Mouse (Mus musculus) E14TG2a.4 (cell line): ENCODE measurements at regions not wholly inside any gene's neighbourhood (a gene's known extent, or its start where the extent isn't known, plus 50 kb on each side); places are given as distances from the start of the nearest gene placed in this dataset.

Experiments used
- H3K27me3 ChIP-seq: 2 replicates; pipeline ENCODE4 v1.6.1; 2014; ENCODE audit warnings: low read length, control low read depth; ENCODE audit not compliant: insufficient read depth
- H3K36me3 ChIP-seq: 2 replicates; pipeline ENCODE4 v1.6.1; 2014; ENCODE audit warnings: low read length, control low read depth; ENCODE audit not compliant: insufficient read depth
- H3K4me1 ChIP-seq: replicated peaks from 2 replicates; pipeline ENCODE4 v1.6.1; 2014; ENCODE audit warnings: low read depth, low read length, control low read depth
- H3K4me3 ChIP-seq: replicated peaks from 2 replicates; pipeline ENCODE4 v1.5.1; 2014; ENCODE audit warnings: mild to moderate bottlenecking, low read length
- H3K9me3 ChIP-seq: 2 replicates; pipeline ENCODE4 v1.6.1; 2014; ENCODE audit warnings: low read length, control low read depth
- CTCF ChIP-seq: conservative IDR thresholded peaks from 2 replicates; pipeline ENCODE4 v1.5.1; 2014; ENCODE audit warnings: low read length
- NANOG ChIP-seq: IDR thresholded peaks from 2 replicates; pipeline ENCODE4 v1.6.1; 2014; ENCODE audit warnings: borderline replicate concordance, low read length, mixed read lengths
- POU5F1 ChIP-seq: IDR thresholded peaks from 2 replicates; pipeline ENCODE4 v1.6.1; 2014; ENCODE audit warnings: low read length, borderline replicate concordance

DNA sequence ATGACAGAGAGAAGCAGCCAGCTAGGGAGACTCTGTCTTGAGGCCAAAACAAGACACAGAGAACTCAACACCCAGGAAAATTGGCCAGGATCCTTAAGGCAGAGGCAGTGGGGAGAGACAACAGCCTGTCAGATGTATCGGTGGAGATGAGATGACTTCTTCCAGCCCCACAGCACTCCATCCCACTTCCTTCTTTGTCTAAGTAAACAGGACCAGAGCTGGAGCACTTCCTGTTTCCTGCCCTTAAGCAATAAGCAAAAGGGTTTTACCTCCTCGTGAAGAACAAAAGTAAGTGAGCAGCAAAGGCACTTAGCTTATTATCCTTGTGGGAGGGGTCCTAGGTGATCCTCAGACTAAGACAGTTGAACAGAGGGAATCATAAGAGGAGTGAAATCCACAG lies 212.0 kb upstream of the Nr4a3 start:
- Histone ChIP-seq H3K4me3 (no peak overlapping the region), H3K4me1 (no peaks in the 10 kb centered on the region), H3K36me3 (no peaks in the 10 kb centered on the region), H3K9me3 (no peaks in the 10 kb centered on the region), H3K27me3 (no peaks in the 10 kb centered on the region)
- TF ChIP-seq POU5F1 (no peak), NANOG (no peak), CTCF (no peak)

DNA sequence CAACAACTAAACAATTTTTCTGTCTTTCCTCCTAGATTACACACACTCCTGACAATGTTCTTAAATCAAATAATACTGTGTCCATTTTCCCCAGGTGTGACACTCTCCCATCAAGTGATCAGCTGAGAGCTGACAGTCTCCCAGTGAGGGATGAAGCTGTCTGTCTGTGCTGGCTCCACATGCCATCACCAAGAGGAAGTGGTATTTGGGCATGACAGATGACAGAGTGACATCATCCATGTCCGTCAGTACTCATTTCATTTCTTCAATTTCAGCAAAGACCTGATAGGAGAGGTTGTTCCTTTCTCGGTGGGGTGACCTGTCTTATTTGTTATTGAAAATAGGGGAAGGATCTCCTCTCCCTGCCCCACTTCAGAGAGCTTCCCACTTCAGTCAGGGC lies 206.5 kb upstream of the Nr4a3 start:
- TF ChIP-seq NANOG: no peak
- Histone ChIP-seq H3K4me1 (no peaks in the 10 kb centered on the region), H3K4me3 (no peak overlapping the region), H3K27me3 (no peaks in the 10 kb centered on the region), H3K36me3 (no peaks in the 10 kb centered on the region), H3K9me3 (no peaks in the 10 kb centered on the region)

DNA sequence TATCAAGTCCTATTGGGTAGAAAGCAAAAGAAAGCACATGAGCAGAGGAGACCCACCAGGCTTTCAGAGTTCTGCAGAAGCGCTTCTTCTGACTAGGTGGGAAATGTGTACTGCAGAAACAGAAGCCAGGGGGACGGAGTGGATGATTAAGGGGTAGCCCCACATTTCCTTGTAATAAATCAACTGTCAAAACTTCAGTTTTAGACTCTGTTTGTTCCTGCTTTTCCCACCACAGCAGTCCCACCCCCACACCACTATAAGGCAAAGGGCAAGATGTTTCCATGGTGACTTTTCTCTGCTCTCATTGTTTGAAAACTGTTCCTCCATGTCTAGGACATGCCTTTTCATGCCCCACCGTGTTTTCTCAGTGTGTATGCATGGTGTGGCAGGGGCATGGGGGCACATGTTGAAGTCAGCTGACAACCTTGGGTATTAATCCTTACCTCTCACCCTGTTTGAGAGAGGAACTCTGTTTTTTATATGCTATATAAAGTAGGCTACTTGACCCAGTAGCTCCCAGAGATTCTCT lies 202.8 kb upstream of the Nr4a3 start:
- H3K4me3 ChIP-seq: no peak overlapping the region
- H3K36me3 ChIP-seq: no peaks in the 10 kb centered on the region
- no peaks in the 10 kb centered on the region for H3K27me3 ChIP-seq
- TF ChIP-seq POU5F1: no peak
- no peak for TF ChIP-seq CTCF
- no peak for TF ChIP-seq NANOG
- no peaks in the 10 kb centered on the region for H3K9me3 ChIP-seq
- H3K4me1 ChIP-seq: no peaks in the 10 kb centered on the region

DNA sequence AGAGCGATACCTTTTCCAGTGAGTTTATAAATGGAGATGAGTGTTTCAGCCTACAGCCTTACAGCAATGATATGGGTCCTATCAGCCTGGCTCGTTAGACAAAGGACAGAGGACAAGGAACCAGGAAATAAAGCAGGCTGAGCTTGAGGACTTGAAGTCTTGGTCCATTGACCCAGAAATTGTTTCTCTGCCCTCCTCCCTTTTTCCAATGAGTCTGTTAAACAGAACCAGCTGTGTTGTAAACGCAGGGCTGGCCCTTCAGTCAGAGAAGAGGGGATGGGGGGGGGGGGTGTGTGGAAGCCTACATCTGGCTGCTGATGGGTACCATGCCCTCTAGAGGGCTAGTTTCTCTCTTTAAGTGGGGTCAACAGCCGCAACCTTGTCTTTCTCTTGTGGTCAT lies 199.7 kb upstream of the Nr4a3 start:
- Histone ChIP-seq H3K4me1 (no peaks in the 10 kb centered on the region), H3K4me3 (no peak overlapping the region), H3K36me3 (no peaks in the 10 kb centered on the region), H3K27me3 (no peaks in the 10 kb centered on the region), H3K9me3 (peaks cover 4% of the 10 kb centered on the region; the same call in 1 of the 2 replicates)
- TF ChIP-seq POU5F1 (no peak), CTCF (no peak), NANOG (no peak)

DNA sequence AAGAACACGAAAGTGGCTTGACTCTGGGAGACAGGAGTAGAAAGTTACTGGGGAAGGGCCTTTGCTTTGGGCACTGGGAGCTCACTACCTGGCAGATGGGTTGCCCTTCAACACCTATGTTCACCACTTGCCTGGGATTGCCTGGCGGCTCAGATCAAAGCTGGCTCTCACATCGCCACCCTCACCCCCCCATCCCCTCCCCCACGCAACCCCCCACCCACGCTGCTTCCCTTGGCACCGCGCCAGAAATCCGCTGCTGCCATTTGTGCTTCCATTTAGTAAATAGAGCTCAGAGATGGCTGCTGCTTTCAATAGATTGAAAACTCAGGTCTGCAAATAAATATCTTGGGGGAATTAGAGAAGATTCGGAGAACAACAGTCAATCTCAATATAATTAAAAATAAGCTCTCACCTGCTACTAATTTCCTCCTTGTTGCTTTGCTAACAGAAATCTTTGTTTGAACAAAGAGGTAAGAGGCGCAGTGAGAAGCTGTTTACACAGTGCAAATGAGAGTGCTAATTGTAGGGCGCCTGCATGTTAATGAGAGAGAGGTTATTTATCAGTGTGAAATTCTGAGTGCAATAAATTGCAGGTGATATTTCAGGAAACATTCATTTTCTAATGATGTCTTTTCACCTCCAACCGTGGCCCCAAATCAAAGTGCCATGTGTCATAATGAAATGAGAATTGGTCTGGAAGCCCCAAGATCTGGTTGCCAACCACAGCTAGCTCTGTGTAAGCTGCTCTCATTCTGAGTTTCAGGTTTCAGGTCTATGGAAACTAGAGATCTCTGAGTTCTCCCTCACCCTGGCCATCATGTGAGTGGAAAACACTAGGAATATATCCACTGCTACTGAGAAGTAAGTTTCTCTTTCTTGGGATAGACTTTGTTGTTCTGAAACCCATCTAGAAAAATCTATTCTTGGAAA lies 198.3 kb upstream of the Nr4a3 start:
- TF ChIP-seq NANOG: no peak
- TF ChIP-seq POU5F1: no peak
- TF ChIP-seq CTCF: no peak
- H3K4me3 ChIP-seq: no peak overlapping the region
- peaks cover 12% of the 10 kb centered on the region; the same call in 1 of the 2 replicates for H3K9me3 ChIP-seq
- H3K27me3 ChIP-seq: no peaks in the 10 kb centered on the region
- no peaks in the 10 kb centered on the region for H3K4me1 ChIP-seq
- no peaks in the 10 kb centered on the region for H3K36me3 ChIP-seq

DNA sequence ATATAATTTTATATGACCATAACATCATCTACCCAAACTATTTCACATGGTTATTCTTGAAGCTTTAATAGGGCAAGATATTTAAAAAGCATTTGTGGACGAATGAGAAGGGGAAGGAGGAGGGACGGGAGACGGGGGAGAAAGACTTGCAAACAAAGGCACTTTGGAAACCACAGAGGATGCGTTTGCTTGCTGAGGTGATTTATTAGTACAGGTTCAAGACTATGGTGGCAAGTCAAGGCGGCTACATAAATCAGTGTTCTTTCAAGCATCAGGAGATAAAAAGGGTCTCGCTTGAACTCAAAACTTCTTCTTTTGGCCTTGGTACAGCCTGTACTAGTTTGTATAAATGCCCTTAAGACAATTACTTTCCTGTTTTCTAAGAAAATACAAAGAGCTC lies 183.8 kb upstream of the Nr4a3 start:
- Histone ChIP-seq H3K36me3 (no peaks in the 10 kb centered on the region), H3K4me3 (no peak overlapping the region), H3K27me3 (no peaks in the 10 kb centered on the region), H3K4me1 (no peaks in the 10 kb centered on the region), H3K9me3 (no peaks in the 10 kb centered on the region)
- TF ChIP-seq POU5F1 (no peak), CTCF (no peak), NANOG (no peak)

DNA sequence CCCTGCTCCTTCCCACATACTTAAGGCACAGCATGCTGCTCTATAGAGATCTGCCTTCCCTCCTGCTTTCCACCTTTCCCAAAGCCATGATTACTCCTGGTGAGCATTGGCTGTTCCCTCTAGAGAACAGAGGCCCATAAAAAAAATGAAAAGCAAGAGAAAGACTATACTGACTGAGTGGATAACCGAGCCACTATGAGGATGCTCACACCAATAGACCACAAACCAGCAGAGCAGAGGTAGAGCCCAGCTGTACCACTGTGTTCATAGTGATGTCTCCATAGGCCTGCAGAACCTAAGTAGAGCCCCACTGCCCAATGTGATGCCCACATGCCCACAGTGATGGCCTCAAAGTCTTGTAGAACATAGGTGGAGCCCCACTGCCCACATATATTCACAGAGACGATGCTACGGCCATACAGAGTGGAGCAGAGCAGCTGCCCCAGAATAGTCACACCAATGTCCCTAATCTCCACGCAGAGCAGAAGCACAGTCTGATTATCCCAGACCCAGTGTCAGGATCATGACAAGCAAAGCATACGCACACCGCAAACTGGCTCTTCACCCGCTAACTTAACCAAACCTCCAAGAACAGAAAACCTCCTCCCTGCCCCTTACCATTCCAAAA lies 174.8 kb upstream of the Nr4a3 start:
- Histone ChIP-seq H3K4me3 (no peak overlapping the region), H3K36me3 (no peaks in the 10 kb centered on the region), H3K27me3 (no peaks in the 10 kb centered on the region), H3K4me1 (no peaks in the 10 kb centered on the region), H3K9me3 (no peaks in the 10 kb centered on the region)
- no peak for TF ChIP-seq POU5F1
- no peak for TF ChIP-seq NANOG
- TF ChIP-seq CTCF: no peak

DNA sequence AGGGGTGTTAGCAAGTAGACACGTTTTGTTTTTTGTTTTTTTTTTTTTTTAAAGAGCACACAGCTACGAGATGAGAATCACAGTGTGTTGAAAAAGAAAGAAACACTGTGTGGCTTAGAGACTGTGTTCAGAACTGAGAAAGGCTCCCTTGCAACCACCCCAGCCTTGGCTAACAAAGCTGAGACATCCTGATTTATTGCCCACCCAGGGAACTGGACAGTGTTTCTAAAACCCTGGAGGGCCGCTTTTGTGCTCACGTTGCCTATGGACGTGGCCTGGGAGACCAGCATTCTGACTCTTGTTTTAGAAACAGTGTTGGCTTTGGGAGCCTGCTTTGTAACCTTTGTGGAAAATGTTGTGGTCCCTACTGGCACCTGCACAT lies 174.3 kb upstream of the Nr4a3 start:
- Histone ChIP-seq H3K36me3 (no peaks in the 10 kb centered on the region), H3K4me1 (no peaks in the 10 kb centered on the region), H3K4me3 (no peak overlapping the region), H3K9me3 (no peaks in the 10 kb centered on the region), H3K27me3 (no peaks in the 10 kb centered on the region)
- TF ChIP-seq NANOG (no peak), CTCF (no peak), POU5F1 (no peak)
